Mouse (Mus musculus): Measurements from ENCODE around the gene Txndc8. TPM values are rescaled to one million over a fixed set of nuclear protein-coding genes. Genes with fewer than 3 reads are reported as not detected.

The Txndc8 gene
- not detected in 2 replicates for polyA plus RNA-seq (2012; rRNA removed)

GRCm38 (mm10) chr4:58009024-58009423 lies at the start of gene Txndc8:
Gene Txndc8, minus strand, starts transcription at chr4:58009124.
- no peak for TF ChIP-seq POLR2A (IDR thresholded peaks at IDR 0.05; ENCODE audit: low read depth, low read length)
- no peak for TF ChIP-seq CTCF (IDR thresholded peaks at IDR 0.05; ENCODE audit: extremely low read depth, insufficient read depth, insufficient read length, insufficient replicate concordance)
- no peaks in the 10 kb centered on the region for H3K36me3 ChIP-seq (ENCODE audit: control insufficient read depth, insufficient read depth, low read length)
- H3K4me1 ChIP-seq (ENCODE audit: control insufficient read depth, insufficient read depth, insufficient read length), result no peaks in the 10 kb centered on the region
- H3K27me3 ChIP-seq (ENCODE audit: control insufficient read depth, insufficient read depth, low read length), result no peaks in the 10 kb centered on the region
- no peak for DNase-seq (ENCODE audit: low read depth in 1 of 2, low spot score in 2 of 2)
- no peak within 1 kb of the TSS for H3K4me3 ChIP-seq (ENCODE audit: extremely low read depth, insufficient read depth, insufficient read length)
- WGBS, result 93% methylated on average over 5 of the region's 5 CpGs
- no peak within 1 kb of the TSS for H3K27ac ChIP-seq (ENCODE audit: insufficient read depth, low read length)

DNA sequence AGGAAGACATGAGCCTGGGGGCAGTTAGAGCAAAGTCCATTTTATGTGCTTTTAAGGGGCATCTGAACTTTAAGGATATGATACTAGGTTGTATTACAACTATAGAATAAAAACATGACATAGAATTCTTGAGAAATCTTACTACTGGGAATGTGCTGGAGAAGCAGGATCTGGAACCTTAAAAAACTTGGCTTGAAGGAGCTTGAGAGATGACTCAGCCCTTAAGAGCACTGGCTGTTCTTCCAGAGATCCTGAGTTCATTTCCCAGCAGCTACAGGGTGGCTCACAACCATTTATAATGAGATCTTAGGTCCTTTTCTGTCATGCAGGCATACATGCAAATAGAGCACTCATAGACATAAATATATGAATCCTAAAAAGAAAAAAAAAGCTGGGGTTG lies 46.7 kb upstream of the Txndc8 start:
- no peak for DNase-seq (ENCODE audit: low read depth in 1 of 2, low spot score in 2 of 2)
- no peak overlapping the region for H3K4me3 ChIP-seq (ENCODE audit: extremely low read depth, insufficient read depth, insufficient read length)
- H3K27me3 ChIP-seq (ENCODE audit: control insufficient read depth, insufficient read depth, low read length), result no peaks in the 10 kb centered on the region
- no peak for TF ChIP-seq POLR2A (IDR thresholded peaks at IDR 0.05; ENCODE audit: low read depth, low read length)
- no peak for TF ChIP-seq CTCF (IDR thresholded peaks at IDR 0.05; ENCODE audit: extremely low read depth, insufficient read depth, insufficient read length, insufficient replicate concordance)
- peaks cover 2% of the 10 kb centered on the region; the same call in 1 of the 2 replicates for H3K4me1 ChIP-seq (ENCODE audit: control insufficient read depth, insufficient read depth, insufficient read length)
- no peak overlapping the region for H3K27ac ChIP-seq (ENCODE audit: insufficient read depth, low read length)
- no peaks in the 10 kb centered on the region for H3K36me3 ChIP-seq (ENCODE audit: control insufficient read depth, insufficient read depth, low read length)

DNA sequence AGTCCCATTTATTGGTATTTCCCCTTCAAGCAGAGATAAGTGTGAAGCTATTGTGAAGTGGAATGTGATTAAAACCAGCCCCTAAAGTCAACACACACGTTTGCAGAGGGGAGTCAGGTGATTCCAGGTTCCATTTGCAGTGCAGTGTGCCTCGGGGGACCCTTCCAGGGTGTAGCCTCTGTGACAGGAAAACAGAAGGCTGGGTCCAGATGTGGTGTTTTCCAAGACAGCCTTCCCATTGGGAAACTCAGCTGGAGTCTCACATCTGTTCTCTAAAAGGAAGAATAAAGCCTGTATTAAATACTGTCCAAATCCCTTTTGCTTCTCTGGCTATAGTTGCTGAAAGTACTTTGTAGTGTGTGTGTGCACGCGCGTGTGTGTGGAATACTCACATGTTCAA lies 45.5 kb upstream of the Txndc8 start:
- Histone ChIP-seq H3K36me3 (ENCODE audit: control insufficient read depth, insufficient read depth, low read length) (no peaks in the 10 kb centered on the region), H3K4me1 (ENCODE audit: control insufficient read depth, insufficient read depth, insufficient read length) (peaks cover 2% of the 10 kb centered on the region; the same call in 1 of the 2 replicates), H3K4me3 (ENCODE audit: extremely low read depth, insufficient read depth, insufficient read length) (no peak overlapping the region), H3K27me3 (ENCODE audit: control insufficient read depth, insufficient read depth, low read length) (no peaks in the 10 kb centered on the region), H3K27ac (ENCODE audit: insufficient read depth, low read length) (no peak overlapping the region)
- 83% methylated on average over 5 of the region's 5 CpGs for WGBS
- no peak for TF ChIP-seq POLR2A (IDR thresholded peaks at IDR 0.05; ENCODE audit: low read depth, low read length)
- no peak for TF ChIP-seq CTCF (IDR thresholded peaks at IDR 0.05; ENCODE audit: extremely low read depth, insufficient read depth, insufficient read length, insufficient replicate concordance)
- no peak for DNase-seq (ENCODE audit: low read depth in 1 of 2, low spot score in 2 of 2)

- no peaks in the 10 kb centered on the region for H3K27me3 ChIP-seq (ENCODE audit: control insufficient read depth, insufficient read depth, low read length)
- 20% methylated on average over 8 of the region's 8 CpGs for WGBS
- peaks cover 2% of the 10 kb centered on the region; the same call in 1 of the 2 replicates for H3K4me1 ChIP-seq (ENCODE audit: control insufficient read depth, insufficient read depth, insufficient read length)
- DNase-seq (ENCODE audit: low read depth in 1 of 2, low spot score in 2 of 2), result no peak
- H3K36me3 ChIP-seq (ENCODE audit: control insufficient read depth, insufficient read depth, low read length), result no peaks in the 10 kb centered on the region
- TF ChIP-seq POLR2A (IDR thresholded peaks at IDR 0.05; ENCODE audit: low read depth, low read length) (no peak), CTCF (IDR thresholded peaks at IDR 0.05; ENCODE audit: extremely low read depth, insufficient read depth, insufficient read length, insufficient replicate concordance) (no peak)
- H3K4me3 ChIP-seq (ENCODE audit: extremely low read depth, insufficient read depth, insufficient read length), result no peak overlapping the region
- H3K27ac ChIP-seq (ENCODE audit: insufficient read depth, low read length), result no peak overlapping the region
Measured at GRCm38 (mm10) chr4:58050746-58051145, 41.8 kb upstream of the Txndc8 start.

- Histone ChIP-seq H3K4me3 (ENCODE audit: extremely low read depth, insufficient read depth, insufficient read length) (no peak overlapping the region), H3K27me3 (ENCODE audit: control insufficient read depth, insufficient read depth, low read length) (no peaks in the 10 kb centered on the region), H3K36me3 (ENCODE audit: control insufficient read depth, insufficient read depth, low read length) (no peaks in the 10 kb centered on the region), H3K27ac (ENCODE audit: insufficient read depth, low read length) (no peak overlapping the region), H3K4me1 (ENCODE audit: control insufficient read depth, insufficient read depth, insufficient read length) (peaks cover 2% of the 10 kb centered on the region; the same call in 1 of the 2 replicates)
- no peak for TF ChIP-seq CTCF (IDR thresholded peaks at IDR 0.05; ENCODE audit: extremely low read depth, insufficient read depth, insufficient read length, insufficient replicate concordance)
- no peak for TF ChIP-seq POLR2A (IDR thresholded peaks at IDR 0.05; ENCODE audit: low read depth, low read length)
- no peak for DNase-seq (ENCODE audit: low read depth in 1 of 2, low spot score in 2 of 2)
- 25% methylated on average over 8 of the region's 8 CpGs for WGBS
Measured at GRCm38 (mm10) chr4:58050276-58050675, 41.4 kb upstream of the Txndc8 start.

DNA sequence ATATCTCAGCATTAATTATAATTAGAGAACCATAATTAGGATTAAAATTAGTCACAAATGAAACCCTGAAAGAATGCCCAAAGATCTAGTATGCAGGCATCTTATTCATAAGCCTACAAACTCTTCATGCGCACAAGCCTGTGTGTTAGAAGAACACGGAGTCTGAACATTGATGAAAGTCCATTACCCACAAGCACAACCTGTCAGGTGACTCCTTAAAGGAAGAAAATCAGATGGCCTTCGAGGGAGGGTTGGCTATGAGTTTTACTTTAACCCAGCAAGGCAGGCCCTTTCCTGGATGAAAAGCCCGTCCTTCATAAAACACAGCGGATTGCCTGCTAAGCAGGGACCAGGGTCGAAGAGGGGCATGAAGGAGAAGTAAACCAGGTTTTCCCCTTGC lies 35.9 kb upstream of the Txndc8 start:
- no peak for TF ChIP-seq CTCF (IDR thresholded peaks at IDR 0.05; ENCODE audit: extremely low read depth, insufficient read depth, insufficient read length, insufficient replicate concordance)
- H3K27ac ChIP-seq (ENCODE audit: insufficient read depth, low read length), result no peak overlapping the region
- H3K36me3 ChIP-seq (ENCODE audit: control insufficient read depth, insufficient read depth, low read length), result no peaks in the 10 kb centered on the region
- H3K27me3 ChIP-seq (ENCODE audit: control insufficient read depth, insufficient read depth, low read length), result no peaks in the 10 kb centered on the region
- no peak overlapping the region for H3K4me3 ChIP-seq (ENCODE audit: extremely low read depth, insufficient read depth, insufficient read length)
- no peaks in the 10 kb centered on the region for H3K4me1 ChIP-seq (ENCODE audit: control insufficient read depth, insufficient read depth, insufficient read length)
- DNase-seq (ENCODE audit: low read depth in 1 of 2, low spot score in 2 of 2), result no peak
- WGBS, result 92% methylated on average over 6 of the region's 6 CpGs

DNA sequence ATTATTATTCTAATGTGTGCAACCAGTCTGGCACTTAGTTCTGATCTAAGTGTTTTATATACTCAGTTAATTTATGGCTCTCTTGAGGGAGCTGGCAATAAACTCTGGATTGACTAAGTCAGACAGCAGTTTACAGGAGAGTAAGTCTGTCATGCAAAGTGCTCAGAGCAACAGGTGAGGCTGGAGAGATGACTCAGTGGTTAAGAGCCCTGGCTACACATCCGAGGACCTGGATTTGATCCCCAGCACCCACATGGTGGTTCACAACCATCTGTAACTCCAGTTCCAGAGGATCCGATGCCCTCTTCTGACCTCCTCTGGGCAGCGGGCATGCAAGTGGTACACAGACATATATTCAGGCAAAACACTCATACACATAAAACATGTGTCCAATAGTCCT lies 35.4 kb upstream of the Txndc8 start:
- 96% methylated on average over 3 of the region's 3 CpGs for WGBS
- Histone ChIP-seq H3K27ac (ENCODE audit: insufficient read depth, low read length) (no peak overlapping the region), H3K36me3 (ENCODE audit: control insufficient read depth, insufficient read depth, low read length) (no peaks in the 10 kb centered on the region), H3K27me3 (ENCODE audit: control insufficient read depth, insufficient read depth, low read length) (no peaks in the 10 kb centered on the region), H3K4me1 (ENCODE audit: control insufficient read depth, insufficient read depth, insufficient read length) (no peaks in the 10 kb centered on the region), H3K4me3 (ENCODE audit: extremely low read depth, insufficient read depth, insufficient read length) (no peak overlapping the region)
- TF ChIP-seq CTCF (IDR thresholded peaks at IDR 0.05; ENCODE audit: extremely low read depth, insufficient read depth, insufficient read length, insufficient replicate concordance) (no peak), POLR2A (IDR thresholded peaks at IDR 0.05; ENCODE audit: low read depth, low read length) (no peak)
- DNase-seq (ENCODE audit: low read depth in 1 of 2, low spot score in 2 of 2), result no peak

Measured in spleen, adult 2 months (tissue).